Mouse (Mus musculus): ENCODE data around the gene P2rx7. TPM values are rescaled to one million over a fixed set of nuclear protein-coding genes. Genes with fewer than 3 reads are reported as not detected.

Gene P2rx7
- polyA plus RNA-seq, 1 experiment from 2014 or later: 0.04 TPM

DNA sequence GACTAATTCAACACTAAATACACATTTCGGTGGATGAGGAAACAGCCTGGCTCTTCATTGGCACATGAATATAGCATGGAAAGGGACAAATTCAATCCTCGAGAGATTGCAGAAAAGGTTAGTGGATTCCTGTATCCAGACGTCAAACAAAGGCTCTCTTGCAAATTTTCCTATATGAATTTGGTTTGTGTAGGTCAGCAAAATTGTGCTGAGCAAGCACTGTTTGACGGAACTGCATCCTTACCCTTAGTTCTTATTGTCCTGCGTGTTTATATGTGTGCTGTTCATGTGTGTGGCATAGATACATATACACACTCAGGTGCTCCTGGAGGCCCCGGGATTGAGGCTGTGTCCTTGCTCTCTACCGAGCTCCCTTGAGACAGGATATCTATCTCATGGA is 45.4 kb downstream of the P2rx7 start:
- TF ChIP-seq CTCF (IDR thresholded peaks at IDR 0.05): no peak
- DNase-seq (ENCODE audit: low read depth, low spot score): no peak
- no peaks in the 10 kb centered on the region for H3K27me3 ChIP-seq
- POLR2A ChIA-PET: no interaction called here
- CTCF ChIA-PET: interaction anchor here (1.3 kb wide), 1 partner anchor 26 kb away, joined by 3 read pairs; no protein-coding TSS in a partner anchor
- ATAC-seq: no peak
- in situ Hi-C loops (cut with MboI; ENCODE audit: low pct_unique_long_range_greater_than_20kb): no loop called here

- no peaks in the 10 kb centered on the region for H3K27me3 ChIP-seq
- DNase-seq (ENCODE audit: low read depth, low spot score) (no peak), ATAC-seq (no peak)
- no peak for TF ChIP-seq CTCF (IDR thresholded peaks at IDR 0.05)
- CTCF ChIA-PET: no interaction called here
- POLR2A ChIA-PET: no interaction called here
- in situ Hi-C loops (cut with MboI; ENCODE audit: low pct_unique_long_range_greater_than_20kb): no loop called here
Measured at GRCm38 (mm10) chr5:122690486-122690885, 46.8 kb downstream of the P2rx7 start.

DNA sequence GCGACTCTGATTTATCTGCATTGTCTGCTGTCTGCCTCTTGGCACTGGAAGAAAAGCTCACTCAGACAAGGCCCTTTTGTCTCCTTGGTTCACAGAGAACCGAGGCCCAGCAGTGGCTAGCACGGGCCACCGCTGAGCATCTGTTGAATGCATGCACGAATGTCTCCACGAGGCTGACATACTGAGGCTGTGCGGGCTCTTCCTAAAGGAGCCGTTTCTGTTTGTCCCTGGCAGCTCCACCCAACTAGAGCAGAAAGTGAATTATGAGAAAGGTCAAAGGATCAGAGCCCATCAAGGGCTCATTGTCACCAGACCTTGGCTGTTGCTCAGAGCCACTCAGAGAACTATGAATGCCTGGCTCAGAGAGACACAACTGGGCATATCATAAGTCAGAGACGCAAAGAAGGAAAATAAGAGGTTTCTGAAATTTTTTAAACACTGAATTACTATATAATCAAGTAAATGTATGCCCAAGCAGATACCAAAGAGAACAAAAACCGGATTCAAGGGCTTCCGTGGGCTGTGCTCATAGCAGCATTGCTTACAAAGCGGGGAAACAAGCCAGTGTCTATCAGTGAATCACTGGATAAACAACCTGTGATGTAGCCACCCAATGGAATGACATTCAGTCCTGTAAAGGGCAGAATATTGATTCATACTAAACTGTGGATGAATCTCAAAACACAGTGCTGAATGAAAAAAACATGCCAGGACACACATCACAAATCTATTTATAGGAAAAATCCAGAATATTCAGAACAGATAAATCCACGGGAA is 49.9 kb downstream of the P2rx7 start:
- ChIA-PET CTCF (no interaction called here), POLR2A (no interaction called here)
- H3K27me3 ChIP-seq: no peaks in the 10 kb centered on the region
- in situ Hi-C loops (cut with MboI; ENCODE audit: low pct_unique_long_range_greater_than_20kb): no loop called here
- no peak for DNase-seq (ENCODE audit: low read depth, low spot score)
- TF ChIP-seq CTCF (IDR thresholded peaks at IDR 0.05): no peak
- no peak for ATAC-seq

DNA sequence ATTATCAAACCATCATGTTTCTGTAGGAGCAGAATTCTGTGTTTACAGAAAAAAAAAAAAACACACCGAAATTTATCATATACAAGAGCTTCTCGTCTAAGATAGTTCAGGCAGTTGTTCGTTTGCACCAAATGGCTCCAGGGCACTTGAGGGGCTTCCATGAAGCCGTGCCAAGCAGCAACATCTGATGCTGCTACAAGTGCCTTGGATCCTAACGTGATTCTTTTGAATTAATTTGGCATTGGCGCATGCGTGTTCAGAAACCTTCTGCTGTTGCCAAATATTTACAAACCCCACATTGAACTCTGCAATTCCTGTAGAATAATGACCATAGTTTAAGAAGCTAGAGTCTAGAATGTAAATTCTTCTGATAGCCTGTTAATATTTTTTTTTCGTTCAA is 51.8 kb downstream of the P2rx7 start:
- ChIA-PET POLR2A (interaction anchor here (0.7 kb wide), 1 partner anchor 405 kb away, joined by 4 read pairs; no protein-coding TSS in a partner anchor), CTCF (no interaction called here)
- TF ChIP-seq CTCF (IDR thresholded peaks at IDR 0.05): no peak
- no peaks in the 10 kb centered on the region for H3K27me3 ChIP-seq
- ATAC-seq: no peak
- in situ Hi-C loops (cut with MboI; ENCODE audit: low pct_unique_long_range_greater_than_20kb): no loop called here
- DNase-seq (ENCODE audit: low read depth, low spot score): no peak

GRCm38 (mm10) chr5:122698041-122698700 is 54.5 kb downstream of the P2rx7 start:
- TF ChIP-seq CTCF (IDR thresholded peaks at IDR 0.05): no peak
- in situ Hi-C loops (cut with MboI; ENCODE audit: low pct_unique_long_range_greater_than_20kb): no loop called here
- H3K27me3 ChIP-seq: no peaks in the 10 kb centered on the region
- ChIA-PET POLR2A (interaction anchor here (0.6 kb wide), 1 partner anchor 817 kb away, joined by 3 read pairs; no protein-coding TSS in a partner anchor), CTCF (no interaction called here)
- DNase-seq (ENCODE audit: low read depth, low spot score) (no peak), ATAC-seq (no peak)

DNA sequence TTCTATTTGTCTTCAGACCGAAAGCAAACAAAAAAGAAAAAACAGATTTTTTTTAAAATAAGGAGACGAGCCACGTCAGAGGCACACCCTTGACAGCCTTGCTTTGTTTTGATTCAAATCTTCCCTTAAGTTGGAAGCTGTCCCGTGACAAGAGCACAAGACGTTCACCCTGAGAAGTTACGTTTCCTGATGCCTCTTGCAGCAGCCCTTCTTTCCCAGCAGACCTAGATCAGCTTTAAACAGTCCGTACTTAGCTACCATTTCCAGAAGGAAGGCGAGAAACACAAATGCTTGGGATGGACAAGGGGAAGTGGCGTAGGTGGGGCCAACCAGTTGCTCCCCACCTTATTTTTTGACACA is 55.0 kb downstream of the P2rx7 start:
- in situ Hi-C loops (cut with MboI; ENCODE audit: low pct_unique_long_range_greater_than_20kb): no loop called here
- DNase-seq (ENCODE audit: low read depth, low spot score) (no peak), ATAC-seq (no peak)
- POLR2A ChIA-PET: interaction anchor here (0.6 kb wide), 1 partner anchor 74 kb away, joined by 3 read pairs; no protein-coding TSS in a partner anchor
- CTCF ChIA-PET: no interaction called here
- no peaks in the 10 kb centered on the region for H3K27me3 ChIP-seq
- TF ChIP-seq CTCF (IDR thresholded peaks at IDR 0.05): no peak

DNA sequence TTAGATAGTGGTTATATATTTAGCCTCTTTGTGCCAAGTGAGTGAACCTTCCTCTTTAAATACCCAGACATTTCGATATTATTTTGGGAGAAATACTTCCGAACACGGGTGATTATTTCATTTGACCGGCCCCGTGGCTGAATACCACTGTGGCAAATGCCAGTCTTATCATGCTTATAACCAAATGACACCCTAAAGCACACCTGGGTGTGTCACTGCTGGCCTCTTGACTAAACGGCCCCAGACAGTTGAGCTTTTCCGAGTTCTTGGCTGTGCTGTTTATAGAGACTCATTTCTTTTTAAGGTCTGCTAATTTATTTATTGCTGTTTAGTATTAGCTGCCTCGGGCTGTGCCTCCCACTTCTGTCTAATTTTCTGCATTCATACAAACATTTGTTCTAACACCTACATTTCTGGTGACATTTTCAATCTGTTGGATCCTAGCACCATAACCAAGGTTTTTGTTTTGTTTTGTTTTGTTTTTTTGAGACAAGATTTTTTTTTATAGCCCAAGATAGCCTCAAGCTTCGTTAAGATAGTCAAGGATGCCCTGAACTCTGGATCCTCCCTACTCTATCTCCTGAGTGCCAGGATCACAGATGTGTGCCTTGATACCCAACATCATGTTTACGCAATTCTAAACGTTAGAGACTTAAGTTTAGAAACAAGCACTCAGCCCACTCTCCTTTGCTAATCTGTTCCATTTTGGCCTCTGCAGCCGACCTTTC is 56.6 kb downstream of the P2rx7 start:
- no peak for ATAC-seq
- no peaks in the 10 kb centered on the region for H3K27me3 ChIP-seq
- no peak for TF ChIP-seq CTCF (IDR thresholded peaks at IDR 0.05)
- in situ Hi-C loops (cut with MboI; ENCODE audit: low pct_unique_long_range_greater_than_20kb): loop anchor here (5.0 kb wide), 1 partner anchor 43 kb away; no protein-coding TSS in a partner anchor
- CTCF ChIA-PET: no interaction called here
- DNase-seq (ENCODE audit: low read depth, low spot score): no peak
- POLR2A ChIA-PET: no interaction called here

DNA sequence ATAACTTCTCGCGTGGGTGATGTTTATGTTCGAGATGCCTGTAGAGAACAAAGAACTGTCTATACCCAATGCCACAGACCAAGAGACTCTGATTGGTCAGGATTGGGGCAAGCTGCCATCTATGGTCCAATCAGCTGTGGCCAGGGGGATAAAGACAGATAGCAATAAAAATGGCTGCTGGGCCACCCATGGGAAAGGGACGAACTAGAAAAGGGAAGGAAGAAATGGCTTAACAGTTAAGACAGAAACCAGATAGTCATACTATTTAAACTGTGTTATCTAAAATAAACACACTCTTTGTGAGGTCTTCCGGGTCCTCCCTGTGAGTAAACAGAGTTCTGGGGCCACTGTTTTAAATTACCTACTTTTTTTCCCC is 57.1 kb downstream of the P2rx7 start:
- CTCF ChIA-PET: no interaction called here
- DNase-seq (ENCODE audit: low read depth, low spot score) (no peak), ATAC-seq (no peak)
- no peak for TF ChIP-seq CTCF (IDR thresholded peaks at IDR 0.05)
- no peaks in the 10 kb centered on the region for H3K27me3 ChIP-seq
- in situ Hi-C loops (cut with MboI; ENCODE audit: low pct_unique_long_range_greater_than_20kb): loop anchor here (5.0 kb wide), 1 partner anchor 44 kb away; no protein-coding TSS in a partner anchor
- POLR2A ChIA-PET: no interaction called here

- DNase-seq (ENCODE audit: low read depth, low spot score): no peak
- ChIA-PET CTCF (no interaction called here), POLR2A (no interaction called here)
- no peak for ATAC-seq
- no peaks in the 10 kb centered on the region for H3K27me3 ChIP-seq
- no peak for TF ChIP-seq CTCF (IDR thresholded peaks at IDR 0.05)
- in situ Hi-C loops (cut with MboI; ENCODE audit: low pct_unique_long_range_greater_than_20kb): loop anchor here (5.0 kb wide), 1 partner anchor 45 kb away; no protein-coding TSS in a partner anchor
Measured at GRCm38 (mm10) chr5:122702156-122702555, 58.4 kb downstream of the P2rx7 start.

- POLR2A ChIA-PET: no interaction called here
- CTCF ChIA-PET: no interaction called here
- TF ChIP-seq CTCF (IDR thresholded peaks at IDR 0.05): no peak
- in situ Hi-C loops (cut with MboI; ENCODE audit: low pct_unique_long_range_greater_than_20kb): loop anchor here (5.0 kb wide), 1 partner anchor 46 kb away; no protein-coding TSS in a partner anchor
- DNase-seq (ENCODE audit: low read depth, low spot score): no peak
- ATAC-seq: no peak
- H3K27me3 ChIP-seq: no peaks in the 10 kb centered on the region
Measured at GRCm38 (mm10) chr5:122703574-122703973, 59.9 kb downstream of the P2rx7 start.

DNA sequence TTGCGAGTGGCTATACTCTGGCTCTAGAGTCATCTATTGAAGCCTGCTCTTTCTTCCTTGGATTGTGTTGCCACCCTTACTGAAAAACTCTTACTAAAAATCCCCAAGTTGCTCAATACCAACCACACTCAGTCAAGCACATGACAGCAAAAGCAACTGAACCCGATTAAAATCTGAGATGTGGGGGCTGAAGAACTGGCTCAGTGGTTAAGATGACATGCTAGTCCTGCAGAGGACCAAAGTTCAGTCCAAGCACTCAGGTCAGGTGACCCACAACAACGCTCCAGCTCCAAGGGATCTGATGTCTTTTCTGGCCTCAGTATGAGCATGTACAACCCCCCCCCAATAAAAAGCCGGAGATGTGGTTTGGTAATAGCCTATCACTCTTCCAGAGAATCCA is 60.9 kb downstream of the P2rx7 start:
- ChIA-PET CTCF (no interaction called here), POLR2A (no interaction called here)
- TF ChIP-seq CTCF (IDR thresholded peaks at IDR 0.05): no peak
- DNase-seq (ENCODE audit: low read depth, low spot score) (no peak), ATAC-seq (no peak)
- H3K27me3 ChIP-seq: no peaks in the 10 kb centered on the region
- in situ Hi-C loops (cut with MboI; ENCODE audit: low pct_unique_long_range_greater_than_20kb): loop anchor here (5.0 kb wide), 1 partner anchor 47 kb away; no protein-coding TSS in a partner anchor
